Mouse (Mus musculus): Measurements from ENCODE around the gene Trdmt1. TPM values are rescaled to one million over a fixed set of nuclear protein-coding genes. Genes with fewer than 3 reads are reported as not detected.
A peak's percentile ranks its signal among the peaks of the same experiment; 100 is the strongest.

Gene Trdmt1
- polyA plus RNA-seq, 2 experiments from 2014 or later: 12.1 to 19.1 TPM

DNA sequence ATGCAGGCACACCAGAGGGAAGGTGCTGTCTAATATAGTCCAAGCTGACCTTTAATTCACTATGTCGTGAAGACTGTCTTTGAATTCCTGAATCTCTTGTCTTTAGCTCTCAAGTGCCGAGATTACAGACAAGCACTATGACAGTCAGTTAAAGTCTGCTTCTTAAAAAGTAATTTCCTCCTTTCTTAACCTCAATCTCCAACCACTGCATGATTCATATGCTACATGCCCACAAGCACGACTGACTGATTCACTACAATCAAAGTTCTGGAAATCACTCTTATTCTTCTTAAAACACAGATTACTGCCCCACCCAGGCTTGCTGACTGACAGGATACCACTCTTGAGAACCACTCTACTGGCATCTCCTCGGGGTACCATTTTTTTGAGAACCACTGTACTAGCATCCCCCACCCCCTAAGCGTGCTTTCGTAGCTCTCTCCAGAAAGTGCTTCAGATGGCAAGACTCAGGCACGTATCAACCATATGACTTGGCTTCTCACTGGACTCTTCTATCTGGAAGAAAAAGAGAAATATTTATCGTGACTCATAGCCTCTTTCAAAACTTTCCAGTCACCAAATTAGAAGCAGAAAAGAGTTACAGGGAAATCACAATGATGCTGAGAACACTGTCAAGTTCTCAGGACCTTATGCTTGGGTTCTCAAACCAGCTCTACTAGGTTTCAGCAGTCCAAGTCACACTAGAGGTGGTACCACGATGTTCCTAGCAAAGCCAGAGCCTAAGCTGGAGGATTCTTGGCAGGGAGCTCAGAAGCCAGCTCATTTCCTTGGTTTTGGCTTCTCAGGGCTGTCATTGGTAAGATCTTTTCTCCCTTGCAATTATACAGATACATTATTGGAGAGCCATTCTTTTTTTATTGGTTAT is 12.9 kb upstream of the Trdmt1 start:
- ATAC-seq: peak; percentile 8

DNA sequence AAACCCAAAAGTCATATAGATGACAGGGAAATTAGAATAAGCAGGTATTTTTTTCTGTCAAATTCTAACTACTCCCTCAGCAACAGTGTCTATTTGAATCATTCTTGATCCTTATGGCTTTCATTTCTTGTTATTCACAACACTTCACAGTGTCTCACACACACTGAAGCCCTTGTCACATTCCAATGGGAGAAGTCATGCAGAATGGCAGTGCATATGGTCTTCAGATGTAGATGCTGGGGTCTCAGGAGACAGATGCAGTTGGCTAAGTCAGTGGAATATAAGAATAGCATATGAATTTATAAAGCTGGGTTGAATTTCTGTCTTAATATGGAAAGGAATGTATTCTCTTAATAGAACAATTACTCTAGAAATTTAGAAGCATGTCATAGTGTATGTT is 11.8 kb upstream of the Trdmt1 start:
- ATAC-seq: no peak

DNA sequence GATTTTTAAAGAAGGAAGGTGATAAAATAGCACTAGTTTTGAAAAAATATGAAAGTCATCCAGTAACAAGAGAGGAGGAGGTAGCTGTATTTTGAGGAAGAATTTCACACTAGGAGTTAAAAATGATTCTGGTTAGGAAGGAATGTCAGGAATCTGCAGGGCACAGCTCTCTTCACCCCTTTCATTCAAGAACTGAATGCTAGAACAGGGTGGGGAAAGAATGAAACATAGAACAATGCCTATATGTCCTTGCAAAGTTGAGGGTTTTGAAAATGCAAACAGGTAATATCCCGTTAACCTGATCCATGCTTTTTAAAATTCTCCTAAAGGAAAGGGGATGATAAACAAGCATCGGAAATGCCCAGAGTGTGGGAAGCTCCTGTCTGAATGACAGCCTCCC is 9.5 kb upstream of the Trdmt1 start:
- ATAC-seq: no peak

DNA sequence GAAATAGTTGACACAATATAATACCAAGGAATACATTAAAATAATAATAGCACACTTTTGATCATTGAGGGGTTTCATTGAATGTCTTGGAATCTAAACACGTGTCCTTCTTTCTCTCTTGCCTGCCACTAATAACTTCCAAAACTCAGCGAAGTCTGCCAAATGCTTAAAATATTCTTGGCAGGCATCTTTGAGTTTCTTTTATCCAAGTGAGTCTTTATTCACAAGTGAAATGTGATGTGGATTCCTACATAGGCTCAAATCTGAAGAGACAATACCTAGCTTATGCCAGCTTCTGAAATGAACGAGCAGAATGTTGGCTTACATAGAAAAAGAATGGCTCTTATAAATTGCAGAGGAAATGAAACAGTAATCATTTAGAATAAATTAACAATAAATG is 4.3 kb upstream of the Trdmt1 start:
- ATAC-seq: no peak

DNA sequence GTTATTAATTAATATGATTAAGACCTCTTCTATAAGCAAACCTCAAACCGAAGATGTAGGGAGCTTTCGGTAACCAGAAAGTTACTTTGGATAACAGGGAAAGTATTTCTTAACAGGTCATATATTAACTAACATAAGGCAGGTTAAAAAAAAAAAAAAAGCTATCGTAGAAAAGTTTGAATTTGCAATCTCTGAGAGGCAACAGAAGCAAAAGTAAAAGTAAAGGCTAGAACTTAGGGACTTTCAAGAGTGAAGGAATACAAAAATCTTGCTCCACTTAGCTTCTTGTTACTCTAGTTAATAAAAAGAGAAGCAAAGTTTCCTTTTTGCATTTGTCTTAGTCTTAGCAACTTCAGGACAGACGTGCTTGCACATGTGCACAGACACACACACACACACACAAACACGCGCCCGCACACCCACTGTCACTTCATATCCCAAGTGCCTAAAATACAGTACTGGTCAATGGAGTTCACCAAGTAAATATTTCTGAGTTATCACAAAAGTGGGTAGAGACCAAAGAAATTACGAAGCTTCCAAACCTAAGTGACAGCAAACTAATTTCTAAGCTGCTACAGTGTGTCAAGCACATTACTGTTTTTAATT is 846 bp downstream of the Trdmt1 start:
- peak; percentile 3 for ATAC-seq

DNA sequence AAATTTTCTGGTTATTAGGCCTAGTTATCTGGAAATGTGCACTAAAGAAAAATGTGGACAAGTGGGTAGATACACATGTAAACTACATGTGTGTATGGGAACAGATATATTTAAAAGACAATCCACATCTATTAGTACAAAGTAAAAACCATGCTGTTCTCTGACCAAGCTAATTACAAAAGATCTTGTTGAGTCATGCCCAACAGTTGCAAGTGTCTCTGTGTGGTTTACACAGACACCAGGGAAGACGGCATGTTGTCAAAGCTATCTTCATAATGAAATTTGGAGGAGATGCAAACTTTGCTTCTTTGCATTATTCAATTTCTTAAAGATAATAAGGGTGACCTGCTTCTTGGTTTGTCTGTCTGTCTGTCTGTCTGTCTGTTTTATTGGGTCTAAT is 4.6 kb downstream of the Trdmt1 start:
- no peak for ATAC-seq

DNA sequence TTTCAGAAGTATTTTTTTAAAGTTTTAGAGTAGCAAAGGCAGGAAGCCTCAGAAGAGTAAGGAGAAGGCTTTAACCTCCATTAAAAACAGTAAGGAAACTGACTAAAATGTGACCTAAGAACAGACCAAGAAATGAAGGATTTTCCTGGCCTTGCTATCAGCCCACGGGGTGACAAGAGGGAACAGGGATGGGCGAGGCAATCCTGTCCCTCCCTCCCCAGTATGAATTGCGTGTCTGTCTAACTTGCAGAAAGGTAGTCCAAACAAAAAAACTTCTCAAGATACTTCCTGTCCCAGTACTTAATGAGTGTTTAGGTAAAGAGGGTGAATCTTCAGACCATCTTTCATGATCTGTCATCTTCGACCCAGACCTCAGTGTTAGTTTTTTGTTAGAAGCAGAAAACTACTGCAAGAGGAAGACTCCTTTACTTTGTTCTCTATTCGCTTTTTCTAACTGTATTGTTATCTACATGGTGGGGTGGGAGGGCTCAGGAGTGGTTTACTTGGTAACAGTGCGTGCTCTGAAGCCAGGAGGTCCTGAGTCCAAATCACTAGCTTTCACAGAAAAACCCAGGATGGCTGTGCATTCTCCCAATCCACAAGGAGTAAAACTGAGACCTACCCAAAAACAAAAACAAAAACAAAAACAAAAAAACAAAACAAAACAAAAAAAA is 5.6 kb downstream of the Trdmt1 start:
- peak; percentile 26 for ATAC-seq

DNA sequence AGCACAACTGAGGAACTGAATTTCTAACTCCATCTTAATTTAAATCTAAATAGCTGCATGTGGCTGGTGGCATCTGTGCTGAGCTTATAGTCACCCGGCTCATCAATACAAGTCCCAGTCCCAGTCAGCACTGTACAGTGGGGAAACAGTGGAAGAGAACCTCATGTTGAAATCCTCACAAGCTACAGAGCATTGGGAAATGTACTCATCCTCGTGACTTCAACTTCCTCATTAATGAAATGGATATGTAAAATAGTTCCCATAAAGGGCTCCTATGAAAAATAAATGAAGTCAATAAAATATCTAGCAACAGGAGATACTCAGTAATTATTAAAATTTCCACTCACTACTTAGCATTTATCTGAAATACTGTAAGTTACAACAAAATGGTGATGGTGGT is 6.2 kb downstream of the Trdmt1 start:
- ATAC-seq: no peak

DNA sequence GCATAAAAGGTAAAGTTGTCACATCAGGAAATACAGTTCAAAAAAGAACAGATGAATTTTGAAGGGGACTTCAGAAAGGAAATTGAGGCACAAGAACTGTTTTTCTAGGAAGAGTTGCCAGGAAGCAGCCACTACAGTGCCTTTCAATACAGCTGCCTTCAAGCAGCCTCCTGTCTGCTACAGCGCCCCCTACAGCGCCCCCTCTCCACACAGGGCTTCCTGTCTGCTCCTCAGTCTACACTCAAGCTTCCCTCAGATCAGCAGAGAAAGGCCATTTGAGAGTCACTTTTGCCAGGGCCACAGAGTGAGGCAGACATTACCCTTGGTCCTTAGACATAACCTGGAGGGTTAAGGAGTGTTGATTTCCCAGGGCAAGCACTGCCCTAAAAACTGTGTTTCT is 6.7 kb downstream of the Trdmt1 start:
- ATAC-seq: peak; percentile 75

DNA sequence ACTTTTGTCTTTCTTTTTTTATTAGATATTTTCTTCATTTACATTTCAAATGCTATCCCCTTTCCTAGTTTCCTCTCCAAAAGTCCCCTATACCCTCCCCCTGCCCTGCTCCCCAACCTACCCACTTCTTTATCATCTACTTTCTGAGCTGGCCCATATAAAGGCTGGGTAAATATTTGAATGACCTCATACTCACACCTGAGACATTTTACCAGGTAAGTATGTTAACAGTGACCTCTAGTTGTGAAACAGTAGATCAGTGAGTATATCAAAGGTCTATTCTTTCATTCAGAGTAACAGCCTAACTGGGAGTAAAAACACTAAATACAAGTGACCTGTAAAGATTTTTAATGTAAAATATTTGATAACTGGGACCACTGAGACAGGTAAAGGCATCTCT is 7.7 kb downstream of the Trdmt1 start:
- peak; percentile 50 for ATAC-seq

DNA sequence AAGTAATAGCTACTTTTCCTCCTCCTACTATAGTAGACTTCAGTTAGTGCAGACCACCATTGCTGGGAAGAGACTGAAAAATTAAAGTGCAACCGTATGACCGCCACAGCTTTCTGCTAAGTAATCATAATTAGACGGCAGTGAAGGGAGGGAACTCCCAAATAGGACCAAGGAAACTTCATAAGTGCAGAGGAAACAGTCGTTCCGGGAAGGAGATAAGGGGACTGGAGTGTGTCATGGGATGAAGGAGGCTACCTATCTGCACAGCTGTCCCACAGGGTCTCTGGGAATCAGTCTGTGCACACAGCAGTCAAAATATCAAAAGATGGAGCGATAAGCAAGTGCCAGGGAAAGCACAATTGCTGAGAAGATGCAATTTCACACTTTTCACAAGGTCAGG is 13.8 kb downstream of the Trdmt1 start:
- no peak for ATAC-seq

DNA sequence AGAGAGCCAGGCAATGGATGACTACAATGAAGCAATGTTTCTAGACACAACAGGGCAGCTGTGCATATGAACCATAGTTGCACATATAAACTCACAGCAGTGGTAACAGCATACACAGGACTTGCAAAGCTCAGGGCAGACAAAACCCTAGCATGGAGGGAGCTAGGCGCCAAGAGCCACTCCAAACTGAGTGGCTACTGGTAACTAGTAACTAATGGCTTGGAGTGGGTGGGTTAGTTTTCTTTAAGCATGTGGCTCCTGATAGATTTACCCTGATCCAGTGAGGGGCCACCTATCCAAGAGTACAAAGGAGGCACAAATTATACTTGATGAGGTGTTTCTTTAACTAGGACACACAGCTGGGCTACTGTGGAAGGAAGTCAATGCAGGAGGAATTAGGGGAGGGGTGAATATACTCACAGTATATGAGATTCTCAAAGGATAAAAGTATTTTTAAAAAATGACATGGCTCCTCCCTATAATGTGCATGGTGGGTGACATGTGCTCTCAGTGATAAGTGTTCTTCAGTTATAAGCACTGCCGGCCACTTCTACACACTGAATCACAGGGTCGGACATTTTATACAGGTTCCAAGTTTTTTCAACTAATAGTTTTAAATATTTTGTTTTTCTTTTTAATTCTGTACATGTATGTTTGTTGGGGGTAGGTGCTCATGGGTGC is 15.1 kb downstream of the Trdmt1 start:
- ATAC-seq: no peak

DNA sequence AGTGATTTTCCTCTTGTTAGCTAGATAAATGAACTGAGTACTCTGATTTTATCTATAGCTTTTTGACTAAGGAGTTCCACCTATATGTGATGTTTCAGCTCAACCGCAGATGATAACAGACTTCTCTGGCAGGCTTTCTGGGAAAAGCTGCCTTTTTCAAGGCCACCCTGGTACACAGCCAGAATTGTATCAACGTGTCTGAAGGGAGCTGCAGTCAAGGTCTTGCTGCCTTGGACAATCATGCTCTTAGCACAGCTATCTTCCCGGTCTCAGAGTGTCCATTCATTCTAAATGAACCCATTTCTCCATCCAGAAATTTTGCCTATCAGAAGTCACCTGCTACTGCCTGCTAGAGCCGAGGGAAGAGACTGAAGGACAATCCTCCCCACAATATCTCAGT is 16.9 kb downstream of the Trdmt1 start:
- ATAC-seq: no peak

DNA sequence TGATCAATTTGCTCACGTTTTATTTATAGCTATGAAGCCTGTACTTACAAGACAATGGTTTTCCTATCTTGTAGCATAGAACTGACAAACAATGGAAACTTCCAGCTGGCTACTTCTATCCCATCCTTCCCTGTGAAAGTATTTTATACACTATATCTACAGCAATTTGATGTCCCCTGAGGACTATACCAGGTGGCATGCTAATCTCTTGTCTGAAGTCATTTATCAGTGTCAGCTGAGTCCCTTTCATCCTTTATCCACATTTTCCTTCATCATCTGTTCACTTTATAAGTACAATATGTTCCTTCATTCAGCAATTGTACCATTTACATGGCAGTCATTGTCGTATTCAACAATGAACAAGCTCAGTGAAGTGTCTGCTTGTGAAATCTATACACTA is 17.3 kb downstream of the Trdmt1 start:
- no peak for ATAC-seq

DNA sequence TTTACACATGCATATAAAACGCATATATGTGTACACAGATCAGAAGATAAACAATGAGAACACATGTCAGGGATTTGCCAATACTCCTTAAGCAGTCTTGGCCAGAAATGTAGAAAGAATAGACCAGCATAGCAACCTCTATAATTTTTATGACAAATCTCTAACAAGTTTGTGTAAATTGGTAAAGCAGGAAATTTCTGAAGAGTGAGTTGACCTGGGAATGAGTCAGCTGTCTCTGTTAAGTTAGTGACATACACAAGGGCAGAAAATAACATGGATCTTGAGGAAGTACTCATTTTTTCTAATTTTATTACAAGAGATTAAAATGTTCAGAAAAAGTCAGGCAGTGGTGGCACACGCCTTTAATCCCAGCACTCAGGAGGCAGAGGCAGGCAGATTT is 18.3 kb downstream of the Trdmt1 start:
- ATAC-seq: no peak

DNA sequence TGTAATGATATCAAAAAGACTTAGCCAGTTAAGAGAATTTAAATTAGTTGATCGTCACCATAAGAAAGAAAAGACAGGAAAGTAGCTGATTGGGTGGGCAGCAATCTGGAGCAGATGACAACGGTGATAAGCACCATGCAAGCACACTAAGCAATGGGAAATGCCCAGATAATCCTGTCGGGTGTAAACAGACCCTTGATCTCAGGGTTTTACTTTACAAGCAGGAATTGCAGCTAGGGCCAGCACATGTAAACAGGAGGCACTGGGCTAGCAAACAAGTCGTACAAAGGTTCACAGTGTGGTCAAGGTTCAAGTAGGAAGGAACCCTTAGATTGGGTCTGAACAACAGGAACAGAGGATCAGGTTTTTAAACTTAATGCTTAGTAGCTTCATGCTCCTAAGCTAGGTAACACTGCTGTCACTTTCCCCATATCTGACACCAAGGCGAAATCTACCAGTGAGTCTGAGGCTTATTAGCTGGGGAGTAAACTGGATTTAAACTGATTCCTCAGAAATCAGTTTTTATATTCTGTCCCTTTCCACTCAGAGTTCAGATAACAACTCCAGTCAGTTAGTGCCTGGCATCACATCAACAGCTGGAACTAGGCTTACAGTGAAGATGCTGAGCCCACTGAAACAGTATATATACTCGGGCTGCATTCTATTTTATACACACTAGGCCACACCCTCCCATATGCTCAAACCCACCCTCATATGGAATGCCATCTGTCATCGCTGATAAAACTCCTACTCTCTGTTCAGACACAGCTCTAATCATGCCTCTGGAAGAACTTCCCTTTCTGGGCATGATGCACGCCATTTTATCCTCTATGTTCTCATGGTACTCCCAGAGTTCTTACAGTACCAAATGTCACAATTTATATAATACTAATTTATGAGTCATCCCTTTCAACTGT is 20.7 kb downstream of the Trdmt1 start:
- ATAC-seq: no peak

DNA sequence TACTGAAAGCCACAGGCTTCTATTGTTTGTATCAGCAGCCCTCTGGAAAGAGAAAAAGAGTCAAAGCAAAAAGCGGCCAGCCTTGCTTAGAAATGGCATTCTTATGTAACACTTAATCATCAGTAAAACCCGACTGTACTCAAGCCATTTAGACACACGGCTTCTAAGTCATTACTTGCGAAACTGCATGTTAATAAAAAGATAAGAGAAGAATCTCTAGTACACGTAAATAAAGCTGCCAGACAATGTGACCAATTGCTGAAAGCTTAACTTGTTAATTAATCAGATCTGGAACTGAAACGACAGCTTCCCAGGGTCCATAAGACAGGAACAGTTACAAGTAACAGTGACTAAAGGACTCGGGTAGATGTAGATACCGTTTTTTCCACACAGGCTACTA is 22.4 kb downstream of the Trdmt1 start:
- no peak for ATAC-seq

DNA sequence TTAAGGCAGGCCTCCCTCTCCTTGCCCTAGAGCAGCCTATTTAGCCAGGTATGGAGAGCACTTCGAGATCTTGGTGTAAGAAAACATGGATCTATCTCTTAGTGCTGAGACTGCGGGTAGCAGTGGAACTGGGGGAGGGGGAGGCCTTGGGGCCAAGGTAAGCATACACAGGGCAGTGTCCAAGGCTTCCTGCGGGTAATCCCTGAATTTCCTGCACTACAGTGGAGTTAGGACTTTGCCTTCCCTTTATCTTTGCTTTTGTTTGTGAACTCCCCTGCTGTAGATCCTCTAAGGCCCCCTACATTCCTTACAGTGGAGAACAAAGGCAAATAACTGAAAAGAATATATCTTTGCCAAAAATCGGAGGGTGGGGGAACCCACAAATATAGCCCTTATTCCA is 29.5 kb downstream of the Trdmt1 start:
- ATAC-seq: no peak

DNA sequence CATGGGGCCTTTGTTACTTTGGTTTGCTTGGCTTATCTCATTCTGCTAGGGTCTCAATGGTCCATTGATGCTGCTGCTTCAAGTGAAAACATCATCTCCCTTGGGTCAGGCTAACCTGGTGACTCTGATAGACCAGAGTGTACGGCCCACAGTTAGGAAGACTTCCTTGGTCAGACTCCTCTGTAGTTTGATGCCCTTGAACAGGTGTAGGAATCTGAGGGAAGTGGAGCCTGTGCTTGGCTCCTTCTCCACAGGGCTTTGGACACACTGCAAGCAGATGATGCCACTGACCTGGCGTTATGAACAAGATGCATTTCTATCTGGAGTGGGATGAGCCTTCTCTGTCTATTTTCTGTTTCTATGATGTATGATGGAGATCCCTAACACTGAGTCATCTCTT is 41.8 kb downstream of the Trdmt1 start:
- no peak for ATAC-seq

DNA sequence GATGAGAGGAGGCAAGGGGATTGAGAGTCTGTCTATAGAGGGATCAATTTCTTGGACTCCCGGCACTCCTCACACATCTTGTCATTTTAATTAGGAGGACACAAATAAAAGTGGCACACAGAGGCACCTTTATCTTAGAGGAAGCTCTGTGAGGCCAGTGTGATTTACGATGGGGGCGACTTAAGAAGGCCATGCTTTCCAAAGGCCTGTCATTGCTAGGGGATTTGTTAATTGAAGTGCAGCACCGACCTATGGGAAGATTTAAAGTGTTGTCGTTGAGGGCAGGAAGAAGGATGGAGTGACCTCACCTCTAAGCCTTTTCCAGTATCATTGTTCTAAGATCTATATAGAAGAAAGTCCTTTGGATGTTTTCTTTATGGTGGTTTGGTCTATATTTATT is 42.9 kb downstream of the Trdmt1 start:
- ATAC-seq: no peak

DNA sequence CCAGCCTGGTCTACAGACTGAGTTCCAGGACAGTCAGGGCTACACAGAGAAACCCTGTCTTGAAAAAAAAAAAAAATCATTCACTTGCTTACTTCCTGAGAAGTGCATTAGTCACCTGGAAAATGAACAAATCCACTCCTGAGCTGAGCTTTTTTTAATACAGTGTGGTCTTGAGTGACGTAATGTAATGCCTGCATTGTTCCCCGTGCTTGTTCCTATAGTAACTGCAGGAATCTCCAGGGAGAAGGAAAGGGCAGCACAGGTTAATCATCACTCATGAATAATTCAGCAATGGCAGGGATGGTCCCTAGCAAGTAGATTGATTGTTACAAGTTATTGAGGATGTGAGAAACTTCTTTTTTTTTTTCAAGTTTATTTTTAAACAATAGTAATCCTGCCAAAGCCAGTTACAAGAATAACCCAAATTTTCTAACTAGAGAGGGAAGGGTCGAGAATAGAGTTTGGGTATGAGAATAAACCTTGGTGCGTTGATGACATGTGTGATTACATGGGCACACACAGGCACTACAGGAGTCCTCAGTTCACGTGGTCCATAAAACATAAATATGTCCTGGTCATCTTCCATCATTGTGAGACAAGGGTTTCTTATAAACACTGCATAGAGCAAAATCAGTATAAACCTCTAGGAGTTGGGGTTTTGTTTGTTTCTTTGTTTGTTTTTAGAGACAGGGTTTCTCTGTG is 44.0 kb downstream of the Trdmt1 start:
- ATAC-seq: no peak

DNA sequence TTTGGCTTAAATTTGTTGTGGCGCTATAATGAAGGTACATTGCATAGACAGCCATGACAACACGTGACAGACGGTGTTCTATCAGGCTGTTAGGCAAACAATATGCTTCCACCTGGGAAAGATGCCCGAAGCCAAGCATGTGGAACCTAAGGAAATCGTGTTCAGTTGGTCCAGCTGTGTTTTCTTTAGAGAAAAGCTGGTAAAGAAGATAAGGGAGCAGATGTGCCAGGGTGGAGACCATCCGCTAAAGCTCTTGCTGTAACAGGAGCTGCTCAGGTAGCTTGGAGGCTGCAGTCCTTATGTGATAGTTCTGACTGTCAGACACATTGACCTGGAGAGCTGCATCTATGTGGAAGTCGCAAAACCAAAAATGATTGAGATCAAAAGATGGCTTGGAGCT is 45.3 kb downstream of the Trdmt1 start:
- no peak for ATAC-seq
